Mouse (Mus musculus): ENCODE measurements around the gene Ggn.
"Not testable (repeated sequence)": the region's sequence is repeated elsewhere in the genome, so short reads cannot be mapped to it uniquely, and the experiment has no call there.

Ggn gene

GRCm38 (mm10) chr7:29162294-29162693, 7.7 kb upstream of the Ggn start:
- DNase-seq (ENCODE audit: low spot score) = no peak

GRCm38 (mm10) chr7:29162750-29163525, 7.1 kb upstream of the Ggn start:
- peak; percentile 38 for DNase-seq (ENCODE audit: low spot score)

GRCm38 (mm10) chr7:29167656-29168055, 2.4 kb upstream of the Ggn start:
- DNase-seq (ENCODE audit: low spot score) = no peak

- DNase-seq (ENCODE audit: low spot score) = no peak
Measured at GRCm38 (mm10) chr7:29168121-29168695, 1.8 kb upstream of the Ggn start.

GRCm38 (mm10) chr7:29168791-29169230, 1.2 kb upstream of the Ggn start:
- DNase-seq (ENCODE audit: low spot score) = no peak

- DNase-seq (ENCODE audit: low spot score) = peak; percentile 71
Measured at GRCm38 (mm10) chr7:29169231-29170065, 562 bp upstream of the Ggn start.

- peak; percentile 31 for DNase-seq (ENCODE audit: low spot score)
Measured at GRCm38 (mm10) chr7:29170755-29171561, 948 bp downstream of the Ggn start.

- DNase-seq (ENCODE audit: low spot score) = peak; percentile 26
Measured at GRCm38 (mm10) chr7:29171562-29172097, 1.6 kb downstream of the Ggn start.

- no peak for DNase-seq (ENCODE audit: low spot score)
Measured at GRCm38 (mm10) chr7:29172390-29173016, 2.5 kb downstream of the Ggn start.

- no peak for DNase-seq (ENCODE audit: low spot score)
Measured at GRCm38 (mm10) chr7:29178106-29178505, 8.1 kb downstream of the Ggn start.

- no peak for DNase-seq (ENCODE audit: low spot score)
Measured at GRCm38 (mm10) chr7:29179323-29179722, 9.3 kb downstream of the Ggn start.

- DNase-seq (ENCODE audit: low spot score) = peak; percentile 97
Measured at GRCm38 (mm10) chr7:29180077-29180853, 10.3 kb downstream of the Ggn start, which contains the start of gene Psmd8. Gene Psmd8 (minus strand): TSS chr7:29180701.

GRCm38 (mm10) chr7:29180854-29181236, 10.8 kb downstream of the Ggn start:
- no peak for DNase-seq (ENCODE audit: low spot score)

GRCm38 (mm10) chr7:29181323-29181722, 11.3 kb downstream of the Ggn start:
- DNase-seq (ENCODE audit: low spot score) = not testable (repeated sequence)

- DNase-seq (ENCODE audit: low spot score) = not testable (repeated sequence)
Measured at GRCm38 (mm10) chr7:29194230-29194629, 24.2 kb downstream of the Ggn start.

GRCm38 (mm10) chr7:29202577-29202976, 32.6 kb downstream of the Ggn start:
- DNase-seq (ENCODE audit: low spot score) = no peak

- peak; percentile 47 for DNase-seq (ENCODE audit: low spot score)
Measured at GRCm38 (mm10) chr7:29211013-29211412, 41.0 kb downstream of the Ggn start.

GRCm38 (mm10) chr7:29211415-29212198, 41.6 kb downstream of the Ggn start:
- DNase-seq (ENCODE audit: low spot score) = peak; percentile 88

- DNase-seq (ENCODE audit: low spot score) = no peak
Measured at GRCm38 (mm10) chr7:29212199-29212765, 42.3 kb downstream of the Ggn start.

Data from ovary, postnatal 36 days (tissue).